Mouse (Mus musculus) skeletal muscle tissue, adult 2 months (tissue): Measurements from ENCODE around the gene Egfem1.

Experiments used
- DNase-seq: peaks from one replicate; pipeline ENCODE4 v3.0.0-alpha.2; 2012; ENCODE audit warnings: low read depth, low spot score

Gene Egfem1

GRCm38 (mm10) chr3:29578055-29578860, 496.4 kb downstream of the Egfem1 start:
- no peak for DNase-seq

DNA sequence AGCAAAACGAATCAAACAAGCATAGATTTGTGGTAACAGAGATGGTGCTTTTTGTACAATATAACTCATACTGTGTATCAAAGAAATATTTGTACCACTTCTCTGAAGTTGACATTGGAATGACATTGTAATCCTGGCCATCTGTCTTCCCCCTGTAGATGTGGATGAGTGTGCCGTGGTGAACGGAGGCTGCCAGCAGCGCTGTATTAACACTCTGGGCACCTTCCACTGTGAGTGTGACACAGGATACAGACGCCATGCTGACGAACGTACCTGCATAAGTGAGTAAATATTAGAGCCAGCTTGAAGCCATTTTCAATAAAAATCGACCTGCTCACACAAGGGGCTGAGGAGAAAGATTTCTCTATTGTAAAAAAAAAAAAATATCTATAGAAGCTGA, 500.9 kb downstream of the Egfem1 start:
- DNase-seq, result no peak

DNA sequence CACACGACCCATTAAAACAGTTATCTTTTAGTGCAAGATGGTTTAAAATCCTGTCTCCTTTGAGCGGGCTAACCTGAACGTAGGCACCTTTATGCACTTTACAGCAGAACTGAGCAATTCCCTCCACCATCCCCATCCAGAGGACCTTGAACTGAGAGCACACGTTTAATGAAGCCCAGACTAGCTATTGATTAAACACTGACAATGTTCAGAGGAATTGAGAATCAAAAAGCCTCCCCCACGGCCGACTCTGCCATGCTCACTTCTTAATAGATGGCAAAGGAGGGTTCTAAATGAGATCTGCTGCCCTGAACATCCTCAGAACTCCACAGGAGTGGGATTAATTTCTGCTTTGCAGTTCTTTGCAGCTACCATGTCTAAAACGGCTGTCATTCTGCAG, 520.3 kb downstream of the Egfem1 start:
- DNase-seq, result no peak

- DNase-seq, result no peak
These were observed 526.9 kb downstream of the Egfem1 start for GRCm38 (mm10) chr3:29608713-29609112.

DNA sequence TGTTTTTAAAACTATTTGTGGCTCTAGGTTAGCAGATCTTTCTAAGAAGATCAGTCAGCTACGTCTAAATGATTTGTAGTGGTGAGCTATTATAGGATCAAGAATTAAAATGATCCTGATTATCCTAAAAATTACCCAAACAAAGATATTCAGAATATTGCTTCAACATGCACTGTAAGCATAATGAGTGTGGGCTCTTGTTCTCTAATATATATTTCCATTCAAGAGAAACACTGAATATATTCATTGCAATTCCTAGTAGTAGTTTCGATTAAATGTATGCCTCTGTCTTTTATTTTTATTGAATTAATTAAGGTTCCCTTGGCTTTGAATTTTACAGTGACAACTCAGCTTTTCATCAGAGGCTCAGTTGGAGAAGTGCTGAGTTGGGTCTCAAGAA, 527.4 kb downstream of the Egfem1 start:
- no peak for DNase-seq

- no peak for DNase-seq
These were observed 537.8 kb downstream of the Egfem1 start for GRCm38 (mm10) chr3:29619586-29619985.

- no peak for DNase-seq
These were observed 558.0 kb downstream of the Egfem1 start for GRCm38 (mm10) chr3:29639819-29640218.

- no peak for DNase-seq
These were observed 585.0 kb downstream of the Egfem1 start for GRCm38 (mm10) chr3:29666796-29667195.

DNA sequence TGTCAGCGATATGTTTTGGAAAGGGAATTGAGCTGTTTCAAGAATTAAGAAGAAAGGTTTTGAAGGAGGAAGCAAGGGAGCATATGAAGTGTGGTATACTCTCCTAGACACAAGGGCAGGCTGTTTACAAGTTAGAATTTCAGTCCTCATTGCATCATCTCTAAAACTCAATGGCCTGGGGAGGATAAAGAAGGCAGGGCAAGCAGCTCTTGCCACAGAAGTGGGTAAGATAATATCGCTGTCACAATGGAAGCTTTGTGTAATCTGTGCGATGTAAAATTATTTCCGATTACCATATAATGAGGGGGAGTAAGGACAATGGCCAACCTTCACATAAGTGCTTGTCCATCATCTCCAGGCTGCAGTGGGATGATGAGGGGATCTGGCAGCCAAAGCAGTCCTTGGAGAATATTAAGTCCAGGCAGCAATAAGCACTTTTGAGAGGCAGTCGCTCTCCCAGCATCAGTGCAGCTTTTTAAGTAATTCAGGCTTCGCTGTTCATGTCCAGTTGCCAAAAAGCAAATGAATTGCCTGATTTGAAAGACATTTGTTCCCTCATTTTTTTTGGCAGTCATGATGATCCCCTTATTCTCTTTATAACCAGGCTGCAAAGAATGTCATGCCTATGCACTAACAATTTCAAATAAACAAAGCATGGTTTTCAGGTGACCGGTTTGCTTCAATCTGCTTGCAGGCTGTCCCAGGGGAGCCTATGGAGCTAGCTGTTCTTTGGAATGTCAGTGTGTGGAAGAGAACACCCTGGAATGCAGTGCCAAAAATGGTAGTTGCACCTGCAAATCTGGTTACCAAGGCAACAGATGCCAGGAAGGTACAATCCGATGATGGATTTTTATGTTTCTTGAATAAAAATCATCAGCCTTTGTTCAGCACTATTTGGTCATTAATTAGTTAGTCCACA, 607.8 kb downstream of the Egfem1 start:
- no peak for DNase-seq

GRCm38 (mm10) chr3:29701126-29701525, 619.3 kb downstream of the Egfem1 start:
- DNase-seq, result no peak

DNA sequence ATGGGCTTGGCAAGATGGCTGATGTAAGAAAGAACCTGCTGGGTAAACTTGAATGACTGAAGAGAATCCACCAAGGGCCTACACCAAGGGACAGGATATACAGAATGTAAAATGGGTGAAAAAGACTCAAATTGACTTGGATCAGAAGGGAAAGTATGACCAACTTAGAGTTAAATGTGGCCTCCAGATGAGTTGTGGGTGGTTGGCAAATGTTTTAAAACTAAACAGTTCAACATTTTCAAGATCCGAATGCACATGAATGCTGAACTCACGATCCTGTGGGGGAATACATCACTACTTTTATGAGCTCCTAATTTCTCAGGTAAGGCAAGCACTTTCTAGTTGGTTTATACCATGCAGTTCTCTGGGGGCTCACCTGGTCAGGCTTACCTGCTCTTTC, 625.0 kb downstream of the Egfem1 start:
- DNase-seq, result no peak

- no peak for DNase-seq
These were observed 625.6 kb downstream of the Egfem1 start for GRCm38 (mm10) chr3:29707467-29707866.

GRCm38 (mm10) chr3:29726376-29726967, 644.6 kb downstream of the Egfem1 start:
- DNase-seq, result no peak

DNA sequence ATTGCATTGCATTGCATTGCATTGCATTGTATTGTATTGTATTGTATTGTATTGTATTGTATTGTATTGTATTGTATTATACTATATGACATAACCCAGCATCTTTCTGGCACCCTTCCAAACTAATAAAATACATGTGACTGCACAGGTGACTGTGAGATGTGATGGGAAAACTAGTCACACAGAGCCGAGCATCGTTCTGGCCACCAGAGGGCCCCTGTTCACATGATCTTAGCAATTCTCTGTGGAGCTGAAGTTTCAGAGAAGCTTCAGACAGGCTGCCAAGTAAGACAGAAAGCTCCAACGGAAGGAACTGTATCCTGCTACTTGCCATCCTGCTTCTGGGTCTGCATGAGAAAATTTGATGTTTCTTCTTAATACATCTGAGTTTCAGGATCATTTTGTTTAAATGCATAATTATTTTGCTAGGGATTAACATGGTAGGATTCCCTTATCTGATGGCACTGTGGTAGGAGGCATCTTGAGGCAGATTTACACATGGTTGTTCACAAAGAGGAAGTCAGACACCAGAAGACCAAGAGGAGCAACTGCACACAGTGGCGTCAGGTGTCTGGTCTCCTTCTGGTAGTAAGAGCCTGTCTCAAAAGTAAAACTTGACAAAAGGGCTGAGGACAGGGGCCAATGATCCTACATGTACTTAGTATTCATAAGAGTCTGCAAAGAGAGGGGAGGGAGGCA, 648.4 kb downstream of the Egfem1 start:
- DNase-seq, result no peak

- DNase-seq, result no peak
These were observed 649.7 kb downstream of the Egfem1 start for GRCm38 (mm10) chr3:29731509-29731908.

DNA sequence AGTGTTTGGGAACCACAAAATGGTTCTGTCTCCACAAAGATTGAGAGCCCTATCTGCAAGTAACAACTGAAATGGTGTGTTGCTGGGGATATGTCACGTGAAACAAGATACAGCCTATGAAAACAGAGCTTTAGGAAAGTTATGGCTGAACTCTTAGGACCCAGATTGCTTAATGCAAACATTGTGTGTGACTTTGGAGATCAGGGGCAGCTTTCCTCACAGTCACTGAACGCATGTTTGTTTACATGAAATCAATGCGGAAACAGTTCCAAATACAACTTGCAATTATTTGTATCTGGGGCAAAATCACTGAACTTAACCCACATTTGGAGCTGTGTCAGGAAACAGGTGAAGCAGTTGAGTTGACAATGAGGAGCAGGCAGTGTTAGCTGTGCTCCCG, 650.8 kb downstream of the Egfem1 start:
- no peak for DNase-seq

GRCm38 (mm10) chr3:29734251-29734650, 652.4 kb downstream of the Egfem1 start:
- DNase-seq, result no peak

- no peak for DNase-seq
These were observed 657.5 kb downstream of the Egfem1 start for GRCm38 (mm10) chr3:29739292-29739691.
